Mouse (Mus musculus): ENCODE measurements around the gene Krt42. TPM values are rescaled to one million over a fixed set of nuclear protein-coding genes. Genes with fewer than 3 reads are reported as not detected.
A peak's percentile ranks its signal among the peaks of the same experiment; 100 is the strongest.

Gene Krt42
- polyA plus RNA-seq, 1 experiment = 20.6 TPM

DNA sequence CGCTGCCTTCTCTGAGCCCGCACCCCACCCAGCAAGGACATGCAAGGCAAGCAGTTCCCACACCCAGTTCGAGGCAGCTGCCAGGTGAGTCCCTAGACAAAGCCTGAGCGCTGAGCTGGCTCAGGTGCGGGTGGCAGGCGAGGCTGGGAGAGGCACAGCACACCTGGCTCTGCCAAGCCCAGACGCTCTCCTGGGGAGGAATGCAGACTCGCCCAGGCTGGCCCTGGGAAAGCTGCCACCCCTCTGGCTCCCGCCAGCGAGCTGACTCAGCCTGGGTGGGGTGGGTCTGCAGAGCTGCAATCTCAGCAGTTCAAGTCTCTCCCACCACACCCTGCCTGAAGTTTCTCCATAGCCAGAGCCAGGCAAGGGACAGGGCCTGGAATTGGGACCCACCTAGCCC is 17.4 kb upstream of the Krt42 start:
- H3K27me3 ChIP-seq (ENCODE audit: control insufficient read depth, insufficient read depth, low read length, poor library complexity, severe bottlenecking) = no peaks in the 10 kb centered on the region
- H3K36me3 ChIP-seq (ENCODE audit: control insufficient read depth, insufficient read depth, low read length, poor library complexity, severe bottlenecking) = no peaks in the 10 kb centered on the region
- H3K9me3 ChIP-seq (replicated peaks; ENCODE audit: control insufficient read depth, insufficient read depth, low read length, poor library complexity, severe bottlenecking) = no peaks in the 10 kb centered on the region
- H3K27ac ChIP-seq (ENCODE audit: insufficient read depth, low read length) = peak overlapping the region; percentile 46
- H3K9ac ChIP-seq (ENCODE audit: low read depth, poor library complexity, severe bottlenecking) = no peak overlapping the region
- H3K4me3 ChIP-seq (ENCODE audit: low read depth, low read length) = peak overlapping the region; percentile 7; the same call in 1 of the 2 replicates
- peaks cover 15% of the 10 kb centered on the region for H3K4me1 ChIP-seq (ENCODE audit: control insufficient read depth, insufficient read depth, low read length)
- TF ChIP-seq CTCF (IDR thresholded peaks at IDR 0.05; ENCODE audit: low read depth, low read length) = no peak
- no peak for TF ChIP-seq POLR2A (IDR thresholded peaks at IDR 0.05; ENCODE audit: insufficient read depth, low read length)
- TF ChIP-seq EP300 (IDR thresholded peaks at IDR 0.05; ENCODE audit: insufficient read depth, low read depth, low read length) = no peak

DNA sequence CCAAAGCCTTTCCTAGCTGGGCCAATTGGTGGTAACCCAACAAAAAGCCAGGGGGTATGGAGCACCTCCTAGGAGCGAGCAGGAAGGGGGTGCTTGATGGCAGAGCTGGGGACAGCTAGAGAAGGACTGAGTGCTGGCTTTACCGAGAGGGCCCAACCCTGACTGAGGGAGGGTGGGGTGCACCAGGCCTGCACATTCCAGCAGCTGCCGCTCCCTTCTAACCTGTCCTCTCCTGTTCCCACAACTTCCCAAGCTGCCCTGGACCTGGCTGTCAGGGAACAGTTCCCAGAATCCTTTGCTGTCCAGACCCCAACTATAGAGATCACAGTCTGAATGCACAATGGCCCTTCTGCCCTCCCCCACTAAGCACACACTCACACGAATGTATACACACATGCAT is 15.3 kb upstream of the Krt42 start:
- H3K9ac ChIP-seq (ENCODE audit: low read depth, poor library complexity, severe bottlenecking) = no peak overlapping the region
- no peaks in the 10 kb centered on the region for H3K27me3 ChIP-seq (ENCODE audit: control insufficient read depth, insufficient read depth, low read length, poor library complexity, severe bottlenecking)
- H3K4me3 ChIP-seq (ENCODE audit: low read depth, low read length) = no peak overlapping the region
- no peaks in the 10 kb centered on the region for H3K36me3 ChIP-seq (ENCODE audit: control insufficient read depth, insufficient read depth, low read length, poor library complexity, severe bottlenecking)
- H3K9me3 ChIP-seq (replicated peaks; ENCODE audit: control insufficient read depth, insufficient read depth, low read length, poor library complexity, severe bottlenecking) = no peaks in the 10 kb centered on the region
- H3K27ac ChIP-seq (ENCODE audit: insufficient read depth, low read length) = peak overlapping the region; percentile 7; the same call in 1 of the 2 replicates
- H3K4me1 ChIP-seq (ENCODE audit: control insufficient read depth, insufficient read depth, low read length) = peaks cover 18% of the 10 kb centered on the region
- TF ChIP-seq POLR2A (IDR thresholded peaks at IDR 0.05; ENCODE audit: insufficient read depth, low read length) (no peak), EP300 (IDR thresholded peaks at IDR 0.05; ENCODE audit: insufficient read depth, low read depth, low read length) (peak; percentile 78; the same call in 1 of the 2 replicates)

DNA sequence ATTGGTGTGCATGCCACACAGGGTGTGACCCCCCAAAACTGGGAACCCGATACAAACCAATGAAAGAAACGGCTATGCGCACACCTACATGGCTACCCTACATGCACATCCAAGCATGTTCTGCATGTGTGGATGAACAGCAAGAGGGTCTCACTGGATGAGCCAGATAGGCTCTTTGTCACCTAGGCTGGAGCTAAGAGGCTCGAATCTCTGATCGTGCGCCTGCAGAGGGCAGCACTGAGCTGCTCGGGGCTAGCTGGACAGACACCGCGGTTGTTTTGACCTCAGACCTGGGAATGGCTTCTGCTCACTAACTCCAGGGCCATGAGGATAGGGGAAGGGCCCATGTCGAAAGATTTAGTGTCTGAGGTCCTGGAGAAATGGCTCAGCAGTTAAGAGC is 12.9 kb upstream of the Krt42 start:
- Histone ChIP-seq H3K36me3 (ENCODE audit: control insufficient read depth, insufficient read depth, low read length, poor library complexity, severe bottlenecking) (no peaks in the 10 kb centered on the region), H3K4me3 (ENCODE audit: low read depth, low read length) (no peak overlapping the region), H3K27me3 (ENCODE audit: control insufficient read depth, insufficient read depth, low read length, poor library complexity, severe bottlenecking) (no peaks in the 10 kb centered on the region), H3K9me3 (replicated peaks; ENCODE audit: control insufficient read depth, insufficient read depth, low read length, poor library complexity, severe bottlenecking) (no peaks in the 10 kb centered on the region), H3K9ac (ENCODE audit: low read depth, poor library complexity, severe bottlenecking) (no peak overlapping the region), H3K4me1 (ENCODE audit: control insufficient read depth, insufficient read depth, low read length) (peaks cover 14% of the 10 kb centered on the region), H3K27ac (ENCODE audit: insufficient read depth, low read length) (no peak overlapping the region)
- TF ChIP-seq CTCF (IDR thresholded peaks at IDR 0.05; ENCODE audit: low read depth, low read length) (peak; percentile 96), POLR2A (IDR thresholded peaks at IDR 0.05; ENCODE audit: insufficient read depth, low read length) (no peak)

DNA sequence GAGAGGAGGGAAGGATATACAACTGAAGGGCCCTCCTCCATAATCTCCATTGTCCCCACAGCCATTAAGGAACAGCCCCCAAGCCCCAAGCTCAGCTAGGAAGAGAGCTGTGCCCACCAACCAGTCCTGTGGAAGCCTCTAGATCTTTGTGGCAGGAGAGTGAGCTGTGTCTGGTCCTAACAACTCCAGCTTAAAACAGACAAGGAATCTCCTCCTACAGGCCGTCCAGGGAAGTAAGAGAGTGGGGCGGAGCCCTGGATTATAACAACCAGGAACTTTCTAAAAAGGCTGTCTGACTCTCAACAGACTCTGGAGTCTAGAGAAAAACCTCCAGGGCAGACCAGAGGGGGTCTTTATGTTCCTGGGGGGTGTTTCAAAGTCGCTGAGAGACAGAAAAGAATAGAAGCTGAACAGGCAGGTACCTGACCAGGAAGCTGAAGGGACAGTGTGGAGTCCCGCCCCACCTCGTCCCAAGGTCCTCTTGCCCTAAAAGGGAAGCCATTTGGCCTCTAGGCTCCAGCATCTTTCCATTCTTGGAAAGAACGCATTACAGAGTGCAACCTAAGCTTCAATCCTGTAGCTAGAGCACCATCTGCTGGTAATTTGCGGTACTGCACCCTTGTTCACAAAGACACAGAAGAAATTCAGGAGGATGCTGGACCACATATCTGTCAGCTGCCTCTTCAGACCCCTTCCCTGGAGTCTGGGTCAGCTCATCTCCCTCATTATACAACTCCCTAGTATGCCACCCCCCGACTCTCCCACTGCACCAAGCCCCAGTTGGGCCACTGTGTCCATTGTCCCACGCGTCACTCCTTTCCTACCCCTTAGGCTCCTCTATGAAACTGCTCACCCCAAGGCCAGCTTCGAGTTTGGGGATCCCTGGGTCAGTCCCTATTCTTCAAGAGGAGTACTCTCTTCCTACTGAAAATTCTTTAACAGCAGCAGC is 12.2 kb upstream of the Krt42 start:
- Histone ChIP-seq H3K36me3 (ENCODE audit: control insufficient read depth, insufficient read depth, low read length, poor library complexity, severe bottlenecking) (no peaks in the 10 kb centered on the region), H3K9ac (ENCODE audit: low read depth, poor library complexity, severe bottlenecking) (peak overlapping the region; percentile 7), H3K27me3 (ENCODE audit: control insufficient read depth, insufficient read depth, low read length, poor library complexity, severe bottlenecking) (no peaks in the 10 kb centered on the region), H3K27ac (ENCODE audit: insufficient read depth, low read length) (peak overlapping the region; percentile 62), H3K4me3 (ENCODE audit: low read depth, low read length) (no peak overlapping the region), H3K9me3 (replicated peaks; ENCODE audit: control insufficient read depth, insufficient read depth, low read length, poor library complexity, severe bottlenecking) (no peaks in the 10 kb centered on the region), H3K4me1 (ENCODE audit: control insufficient read depth, insufficient read depth, low read length) (peaks cover 14% of the 10 kb centered on the region)
- peak; percentile 49 for TF ChIP-seq CTCF (IDR thresholded peaks at IDR 0.05; ENCODE audit: low read depth, low read length)
- no peak for TF ChIP-seq POLR2A (IDR thresholded peaks at IDR 0.05; ENCODE audit: insufficient read depth, low read length)

DNA sequence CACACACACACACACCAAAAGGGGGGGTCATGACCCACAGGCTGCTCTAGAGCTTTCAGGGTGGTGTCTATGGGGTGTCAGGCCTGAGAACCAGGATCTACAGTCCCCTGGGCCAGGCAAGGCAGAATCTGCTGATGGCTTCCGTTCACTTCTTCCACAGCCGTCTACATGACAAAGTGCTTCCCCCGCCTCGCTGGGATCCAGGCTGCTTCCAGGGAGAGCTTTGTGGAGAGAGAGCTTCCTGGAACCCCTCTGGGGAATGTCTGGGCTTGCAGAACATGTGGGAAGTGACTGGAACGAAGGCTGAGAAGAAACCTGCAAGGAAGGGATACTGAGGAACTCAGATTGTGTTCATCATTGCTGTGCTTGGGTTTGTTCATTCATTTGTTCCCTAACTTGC is 9.1 kb upstream of the Krt42 start:
- H3K4me1 ChIP-seq (ENCODE audit: control insufficient read depth, insufficient read depth, low read length) = peaks cover 14% of the 10 kb centered on the region
- H3K4me3 ChIP-seq (ENCODE audit: low read depth, low read length) = no peak overlapping the region
- no peaks in the 10 kb centered on the region for H3K36me3 ChIP-seq (ENCODE audit: control insufficient read depth, insufficient read depth, low read length, poor library complexity, severe bottlenecking)
- 0 out of 2 replicates have a peak overlapping the region, but pooled peaks have one; percentile 22 for H3K9ac ChIP-seq (ENCODE audit: low read depth, poor library complexity, severe bottlenecking)
- no peaks in the 10 kb centered on the region for H3K9me3 ChIP-seq (replicated peaks; ENCODE audit: control insufficient read depth, insufficient read depth, low read length, poor library complexity, severe bottlenecking)
- H3K27me3 ChIP-seq (ENCODE audit: control insufficient read depth, insufficient read depth, low read length, poor library complexity, severe bottlenecking) = no peaks in the 10 kb centered on the region
- peak overlapping the region; percentile 79 for H3K27ac ChIP-seq (ENCODE audit: insufficient read depth, low read length)
- TF ChIP-seq CTCF (IDR thresholded peaks at IDR 0.05; ENCODE audit: low read depth, low read length) (no peak), POLR2A (IDR thresholded peaks at IDR 0.05; ENCODE audit: insufficient read depth, low read length) (no peak), EP300 (IDR thresholded peaks at IDR 0.05; ENCODE audit: insufficient read depth, low read depth, low read length) (peak; percentile 32; the same call in 1 of the 2 replicates)
